Mouse (Mus musculus) small intestine, adult 2 months (tissue): ENCODE measurements around the gene Hnrnpul1. TPM values are rescaled to one million over a fixed set of nuclear protein-coding genes. Genes with fewer than 3 reads are reported as not detected.

Experiments
- H3K27ac ChIP-seq: fragments of 200-500 bp; 2 replicates; pipeline ENCODE4 v1.5.1; 2012; ENCODE audit warnings: low read depth, low read length, control low read depth, inconsistent platforms; ENCODE audit not compliant: insufficient read depth
- H3K27me3 ChIP-seq: fragments of 200-500 bp; 2 replicates; pipeline ENCODE4 v1.6.1; 2012; ENCODE audit warnings: mild to moderate bottlenecking, moderate library complexity, low read length, inconsistent platforms; ENCODE audit not compliant: control insufficient read depth, insufficient read depth
- H3K36me3 ChIP-seq: fragments of 200-500 bp; 2 replicates; pipeline ENCODE4 v1.6.1; 2012; ENCODE audit warnings: mild to moderate bottlenecking, low read length, control low read depth, inconsistent platforms; ENCODE audit not compliant: control insufficient read depth, insufficient read depth
- H3K4me1 ChIP-seq: fragments of 200-500 bp; 2 replicates; pipeline ENCODE4 v1.6.1; 2012; ENCODE audit warnings: low read length, inconsistent platforms, mixed read lengths; ENCODE audit not compliant: control insufficient read depth, insufficient read depth, insufficient read length
- H3K4me3 ChIP-seq: fragments of 200-500 bp; 2 replicates; pipeline ENCODE4 v1.5.1; 2012; ENCODE audit warnings: low read depth, mild to moderate bottlenecking, control low read depth, inconsistent platforms, low read length, moderate library complexity
- CTCF ChIP-seq: fragments of 200-500 bp; IDR thresholded peaks from 2 replicates; pipeline ENCODE4 v1.5.1; 2012; ENCODE audit warnings: low read depth, mild to moderate bottlenecking, control low read depth, inconsistent platforms, low read length, moderate library complexity, mixed read lengths; ENCODE audit not compliant: insufficient replicate concordance, insufficient read length; ENCODE audit errors: extremely low read depth
- POLR2A ChIP-seq: fragments of 200-500 bp; IDR thresholded peaks from 2 replicates; pipeline ENCODE4 v1.6.1; 2012; ENCODE audit warnings: low read depth, mild to moderate bottlenecking, control low read depth, inconsistent platforms, low read length, moderate library complexity
- WGBS: fragments of 180-500 bp; shearing (Covaris S2); methylation state at CpG from one replicate; pipeline ENCODE4 v1.1.7; 2018; 5-methylcytosine and 5-hydroxymethylcytosine counted together
- polyA plus RNA-seq: library from polyadenylated mRNA; depleted of rRNA; stranded (reverse); fragments of >200 nt; gene quantifications from 2 replicates; pipeline ENCODE4 v1.2.3, GENCODE M21; 2012

The Hnrnpul1 gene
- polyA plus RNA-seq, 1 experiment, result 60.2 TPM

DNA sequence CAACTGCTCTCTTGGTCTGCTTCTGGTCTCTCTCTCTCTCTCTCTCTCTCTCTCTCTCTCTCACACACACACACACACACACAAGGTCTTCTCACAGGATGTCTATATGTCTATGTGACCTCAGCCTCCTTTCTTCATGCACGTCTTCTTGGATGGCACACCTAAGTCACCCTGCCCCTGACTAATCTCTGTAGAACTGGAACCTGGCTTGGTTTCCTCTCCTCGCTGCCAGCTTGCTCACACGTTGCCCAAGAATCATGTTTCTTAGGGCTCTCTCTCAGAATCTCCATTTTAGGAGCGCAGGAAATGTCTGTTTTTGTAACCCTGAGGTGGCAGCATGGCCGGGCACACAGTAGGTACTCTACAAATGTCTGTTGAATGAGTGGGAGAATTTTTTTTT, 25.5 kb upstream of the Hnrnpul1 start:
- no peaks in the 10 kb centered on the region for H3K27me3 ChIP-seq
- no peak overlapping the region for H3K4me3 ChIP-seq
- H3K36me3 ChIP-seq, result no peaks in the 10 kb centered on the region
- peaks cover 4% of the 10 kb centered on the region; the same call in 1 of the 2 replicates for H3K4me1 ChIP-seq
- H3K27ac ChIP-seq, result no peak overlapping the region
- 90% methylated on average over 5 of the region's 5 CpGs for WGBS
- TF ChIP-seq CTCF, result no peak
- TF ChIP-seq POLR2A, result no peak

DNA sequence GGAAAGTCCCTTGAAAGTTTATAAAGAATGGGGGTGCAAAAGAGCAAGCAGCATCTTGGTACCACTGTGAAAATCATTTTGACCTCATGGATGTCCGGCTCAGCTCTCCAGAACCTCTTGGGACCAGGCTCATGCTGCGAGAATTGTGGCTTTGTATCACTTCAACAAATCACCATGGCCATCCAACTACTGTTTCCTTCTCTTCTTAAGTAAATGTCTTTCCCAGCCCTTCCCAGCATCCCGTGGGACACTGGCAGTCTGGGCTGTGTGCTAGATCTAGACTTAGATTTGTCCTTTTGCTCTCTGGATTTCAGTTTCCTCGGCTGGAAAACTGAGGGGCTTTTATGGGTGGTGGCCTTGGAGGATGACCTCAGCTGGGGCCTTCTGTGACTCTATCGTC, 13.7 kb upstream of the Hnrnpul1 start:
- TF ChIP-seq POLR2A (no peak), CTCF (no peak)
- H3K36me3 ChIP-seq, result no peaks in the 10 kb centered on the region
- no peaks in the 10 kb centered on the region for H3K4me1 ChIP-seq
- no peak overlapping the region for H3K4me3 ChIP-seq
- WGBS, result 89% methylated on average over 5 of the region's 5 CpGs
- no peaks in the 10 kb centered on the region for H3K27me3 ChIP-seq
- no peak overlapping the region for H3K27ac ChIP-seq

DNA sequence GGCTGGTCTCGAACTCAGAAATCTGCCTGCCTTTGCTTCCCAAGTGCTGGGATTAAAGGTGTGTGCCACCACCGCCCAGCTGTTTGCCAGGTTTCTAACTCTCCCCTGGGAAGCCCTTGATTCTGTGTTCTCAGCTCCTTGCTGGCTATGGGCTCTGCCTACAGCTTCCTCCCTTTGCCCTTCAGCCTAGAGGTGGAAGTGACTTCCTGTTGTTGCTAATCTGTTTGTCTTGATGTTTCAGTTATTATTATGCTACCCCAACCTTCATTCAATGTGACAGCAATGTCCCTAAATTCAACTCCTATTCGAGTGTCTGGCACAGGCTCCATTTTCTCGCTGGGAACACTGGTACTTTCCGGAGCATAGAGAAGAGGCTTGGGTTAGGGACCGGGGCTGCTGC, 11.6 kb upstream of the Hnrnpul1 start:
- no peak overlapping the region for H3K27ac ChIP-seq
- H3K4me3 ChIP-seq, result no peak overlapping the region
- H3K36me3 ChIP-seq, result no peaks in the 10 kb centered on the region
- TF ChIP-seq POLR2A (no peak), CTCF (no peak)
- WGBS, result 80% methylated on average over 6 of the region's 6 CpGs
- H3K4me1 ChIP-seq, result no peaks in the 10 kb centered on the region
- H3K27me3 ChIP-seq, result no peaks in the 10 kb centered on the region

DNA sequence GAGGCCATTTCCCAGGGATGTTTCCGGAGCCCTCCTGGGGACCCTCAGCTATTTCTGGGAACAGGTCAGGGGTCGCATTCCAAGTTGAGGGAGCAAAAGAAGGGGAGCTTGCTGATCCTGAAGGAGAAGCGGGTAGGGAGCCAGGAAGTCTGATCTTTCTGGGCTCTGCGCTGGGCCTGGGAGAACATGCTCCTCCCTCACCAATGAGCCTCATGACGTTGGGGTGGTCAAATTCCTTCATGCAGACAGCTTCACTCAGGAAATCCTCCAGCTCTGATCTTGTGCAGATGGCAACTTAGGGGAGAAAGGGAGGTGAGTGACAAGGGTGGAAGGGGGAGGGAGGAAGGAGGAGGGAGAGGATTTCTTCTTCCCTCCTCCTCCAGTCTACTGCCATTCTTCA, 9.7 kb upstream of the Hnrnpul1 start:
- TF ChIP-seq POLR2A, result no peak
- TF ChIP-seq CTCF, result no peak
- Histone ChIP-seq H3K4me3 (no peak overlapping the region), H3K4me1 (no peaks in the 10 kb centered on the region), H3K27ac (no peak overlapping the region), H3K36me3 (no peaks in the 10 kb centered on the region), H3K27me3 (no peaks in the 10 kb centered on the region)
- 69% methylated on average over 5 of the region's 5 CpGs for WGBS

DNA sequence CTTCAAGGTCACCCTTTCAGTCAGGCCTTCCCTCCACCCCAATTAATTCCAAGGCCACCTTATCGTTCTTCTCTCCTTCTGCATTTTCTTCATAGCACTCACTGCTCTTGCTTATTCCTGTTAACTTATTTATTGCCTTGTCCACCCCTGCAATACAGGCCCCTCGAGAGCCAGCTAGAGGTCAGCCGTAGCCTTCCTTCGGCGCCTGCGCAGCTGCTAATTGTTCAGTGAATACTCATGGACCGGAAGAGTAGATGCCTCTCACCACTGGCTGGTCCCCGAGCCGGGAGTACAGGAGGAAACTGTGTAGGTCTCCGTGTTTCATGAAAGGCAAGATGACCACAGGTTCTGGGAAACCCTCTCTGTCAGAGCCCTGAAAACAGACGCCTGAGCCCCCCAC, 9.1 kb upstream of the Hnrnpul1 start:
- no peak overlapping the region for H3K27ac ChIP-seq

DNA sequence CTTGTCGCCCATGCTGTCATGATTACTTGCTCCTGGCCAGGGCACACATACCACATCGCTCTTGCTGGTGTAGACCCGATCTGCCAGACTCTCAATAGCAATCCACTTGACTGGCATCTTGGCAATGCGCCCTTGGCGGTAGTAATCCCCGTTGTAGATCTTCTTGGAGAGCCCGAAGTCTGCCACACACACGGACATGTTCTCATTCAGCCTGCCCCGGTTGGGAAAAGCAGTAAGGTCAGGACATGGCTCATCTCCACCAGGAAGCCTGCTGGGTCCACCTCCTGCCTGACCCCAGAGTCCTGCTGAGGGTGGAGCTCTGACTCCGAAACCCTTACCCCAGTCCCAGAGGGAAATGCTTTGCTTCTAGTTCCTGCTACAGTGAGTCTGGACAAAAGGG, 6.8 kb upstream of the Hnrnpul1 start:
- Histone ChIP-seq H3K4me1 (no peaks in the 10 kb centered on the region), H3K27me3 (no peaks in the 10 kb centered on the region), H3K4me3 (no peak overlapping the region), H3K27ac (no peak overlapping the region), H3K36me3 (no peaks in the 10 kb centered on the region)
- TF ChIP-seq CTCF (no peak), POLR2A (no peak)
- 53% methylated on average over 10 of the region's 10 CpGs for WGBS

More for the DNA sequence above, 9.1 kb upstream of the Hnrnpul1 start:
- Histone ChIP-seq H3K4me3 (no peak overlapping the region), H3K36me3 (no peaks in the 10 kb centered on the region), H3K4me1 (no peaks in the 10 kb centered on the region), H3K27me3 (no peaks in the 10 kb centered on the region)
- TF ChIP-seq POLR2A (no peak), CTCF (no peak)
- 72% methylated on average over 11 of the region's 11 CpGs for WGBS

DNA sequence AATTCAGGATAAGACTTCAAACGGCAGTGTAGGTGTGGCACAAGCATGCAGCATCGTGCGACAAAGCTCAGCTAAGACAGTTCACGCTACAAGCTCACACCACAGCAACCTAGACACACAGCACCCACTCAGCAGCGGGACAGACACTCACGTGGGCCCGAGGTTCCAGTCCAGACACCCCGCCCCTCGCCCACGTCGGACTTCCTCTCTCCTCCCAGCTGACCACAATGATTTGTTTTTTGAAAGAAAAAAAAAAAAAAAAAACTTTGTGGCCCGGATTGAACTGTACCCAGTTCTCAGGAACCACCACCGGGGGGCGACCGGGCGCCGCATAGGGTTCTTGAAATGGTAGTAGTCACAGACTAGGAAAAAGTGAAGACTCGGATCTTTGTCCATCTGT, 1.5 kb upstream of the Hnrnpul1 start:
- Histone ChIP-seq H3K4me3 (peak overlapping the region; percentile 55), H3K27me3 (no peaks in the 10 kb centered on the region), H3K4me1 (peaks cover 7% of the 10 kb centered on the region; the same call in 1 of the 2 replicates), H3K27ac (peak overlapping the region; percentile 91), H3K36me3 (no peaks in the 10 kb centered on the region; the same call in 1 of the 2 replicates)
- under 1% methylated on average over 18 of the region's 18 CpGs for WGBS
- TF ChIP-seq POLR2A (no peak), CTCF (peak; percentile 91; the same call in 1 of the 2 replicates)
